Mouse (Mus musculus) G1E (cell line): ENCODE measurements around the gene Snrpa.

Experiments used
- CTCF ChIP-seq: IDR thresholded peaks from 2 replicates; pipeline ENCODE4 v1.5.1; 2012; ENCODE audit warnings: low read depth, low read length, inconsistent platforms, mixed read lengths
- GATA1 ChIP-seq: IDR thresholded peaks from 2 replicates; pipeline ENCODE4 v1.6.1; 2012; ENCODE audit warnings: borderline replicate concordance, low read length, inconsistent platforms, mixed read lengths
- POLR2AphosphoS5 ChIP-seq: IDR thresholded peaks from 2 replicates; pipeline ENCODE4 v1.6.1; 2012; ENCODE audit warnings: low read depth, low read length, inconsistent platforms; ENCODE audit not compliant: insufficient replicate concordance
- TAL1 ChIP-seq: conservative IDR thresholded peaks from 2 replicates; pipeline ENCODE4 v1.6.1; 2012; ENCODE audit warnings: low read depth, low read length, inconsistent platforms, mixed read lengths

DNA sequence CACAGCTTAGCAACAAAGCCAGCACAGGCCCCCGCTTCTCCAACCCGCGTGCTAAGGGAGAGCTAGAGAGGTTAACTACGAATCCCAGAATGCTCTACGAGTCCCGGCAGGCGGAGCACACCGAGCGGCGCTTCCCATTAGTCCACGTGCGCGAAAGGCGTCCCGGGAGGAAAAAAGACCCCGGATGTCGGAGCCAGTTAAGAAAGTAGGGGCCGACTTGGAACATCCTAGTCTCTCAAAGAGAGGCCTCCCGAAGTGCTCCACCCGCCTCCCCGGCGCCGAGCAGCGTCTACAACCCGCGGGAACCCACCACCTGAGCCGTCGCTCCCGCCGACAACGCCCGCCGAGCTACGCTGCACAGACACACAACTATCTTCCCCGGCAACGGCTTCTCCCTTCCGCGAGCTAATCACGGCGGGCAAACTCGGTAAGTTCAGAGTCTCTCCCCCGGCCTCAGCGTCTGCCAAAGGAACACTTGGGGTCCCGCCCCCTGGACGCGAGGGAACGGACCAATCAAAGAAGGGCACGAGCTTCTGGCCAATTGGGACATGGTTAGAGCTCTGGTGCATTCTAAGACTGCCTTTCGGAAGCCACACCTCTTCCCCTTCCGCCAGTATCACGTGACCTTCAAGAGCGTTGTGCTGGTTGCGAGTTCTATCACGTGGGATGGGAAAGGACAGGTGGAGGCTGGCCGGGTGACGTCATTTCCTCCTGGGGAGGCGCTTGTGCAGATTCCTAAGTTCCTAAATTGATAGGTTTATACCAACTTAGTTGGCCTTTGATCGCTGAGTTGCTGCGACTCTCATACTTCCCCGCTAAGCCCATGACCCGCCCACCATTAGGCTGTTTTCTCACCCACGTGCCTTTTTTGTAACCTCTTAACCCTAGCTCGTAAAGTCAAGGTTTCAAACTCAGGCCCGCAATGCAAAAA, at the start of gene Snrpa, which contains the start of gene BC024978:
- TF ChIP-seq GATA1 (no peak), CTCF (no peak), TAL1 (no peak), POLR2AphosphoS5 (no peak)
